Mouse (Mus musculus): ENCODE results near the gene Cga.
"Not testable (repeated sequence)": the region's sequence is repeated elsewhere in the genome, so short reads cannot be mapped to it uniquely, and the experiment has no call there.

Cga gene

GRCm38 (mm10) chr4:34889101-34889811, 4.3 kb upstream of the Cga start:
- no peak for DNase-seq (ENCODE audit: extremely low spot score, low spot score)

GRCm38 (mm10) chr4:34889812-34890185, 3.8 kb upstream of the Cga start:
- DNase-seq (ENCODE audit: extremely low spot score, low spot score) = no peak

DNA sequence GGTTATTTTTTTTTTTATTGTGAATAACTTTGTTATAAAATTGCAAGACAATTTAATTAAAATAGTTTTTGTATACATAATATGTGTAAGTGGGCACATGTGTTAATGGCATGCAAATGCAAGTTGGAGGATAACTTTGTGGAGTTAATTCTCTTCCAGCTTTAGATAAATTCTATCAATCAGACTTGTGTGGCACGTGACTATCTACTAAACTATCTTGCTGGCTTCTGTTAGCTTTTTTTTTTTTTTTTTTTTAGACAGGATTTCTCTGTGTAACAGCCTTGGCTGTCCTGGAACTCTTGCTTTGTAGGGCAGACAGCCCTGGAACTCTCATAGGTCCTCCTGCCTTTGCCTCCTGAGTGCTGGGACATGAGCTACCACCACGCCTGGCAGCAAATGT, 4.9 kb downstream of the Cga start:
- no peak for DNase-seq (ENCODE audit: extremely low spot score, low spot score)

GRCm38 (mm10) chr4:34899322-34899721, 5.7 kb downstream of the Cga start:
- no peak for DNase-seq (ENCODE audit: extremely low spot score, low spot score)

DNA sequence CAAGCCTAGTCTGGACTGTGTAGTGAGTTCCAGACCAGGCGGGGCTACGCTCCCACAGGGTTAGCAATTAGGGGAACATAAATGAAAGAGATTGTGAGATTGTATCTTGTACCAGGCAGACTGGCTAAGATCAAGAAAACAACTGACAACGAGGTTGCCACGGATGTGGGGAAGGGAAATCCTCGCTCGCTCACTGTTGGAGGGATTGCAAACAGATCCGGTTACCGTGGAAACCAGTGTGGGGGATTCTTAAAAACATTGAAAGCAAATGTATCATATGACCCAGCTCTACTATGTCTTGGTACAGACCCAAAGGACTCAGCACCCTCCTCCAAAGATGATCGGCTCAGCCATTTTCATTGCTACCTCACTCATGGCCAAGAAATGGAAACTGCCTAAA, 6.6 kb downstream of the Cga start:
- DNase-seq (ENCODE audit: extremely low spot score, low spot score) = no peak

DNA sequence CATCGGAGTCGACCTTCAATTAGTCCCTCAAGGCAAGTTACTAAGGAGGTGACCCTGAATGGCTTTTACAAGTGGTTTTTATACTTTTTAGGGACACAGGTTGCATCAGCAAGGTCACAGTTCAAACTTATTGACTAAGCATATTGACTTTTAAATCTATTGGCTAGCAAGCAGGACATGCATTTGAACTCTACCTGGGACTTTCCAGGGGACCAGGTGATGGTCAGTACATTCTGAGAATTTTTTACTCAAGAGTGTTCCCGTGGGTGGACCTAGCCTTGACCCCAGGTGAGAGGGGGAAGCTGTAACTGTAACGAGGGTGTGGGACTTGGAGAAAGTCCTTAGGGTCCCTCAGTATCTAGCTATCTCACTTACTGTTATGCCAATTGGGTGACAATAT, 7.6 kb downstream of the Cga start:
- DNase-seq (ENCODE audit: extremely low spot score, low spot score) = no peak

DNA sequence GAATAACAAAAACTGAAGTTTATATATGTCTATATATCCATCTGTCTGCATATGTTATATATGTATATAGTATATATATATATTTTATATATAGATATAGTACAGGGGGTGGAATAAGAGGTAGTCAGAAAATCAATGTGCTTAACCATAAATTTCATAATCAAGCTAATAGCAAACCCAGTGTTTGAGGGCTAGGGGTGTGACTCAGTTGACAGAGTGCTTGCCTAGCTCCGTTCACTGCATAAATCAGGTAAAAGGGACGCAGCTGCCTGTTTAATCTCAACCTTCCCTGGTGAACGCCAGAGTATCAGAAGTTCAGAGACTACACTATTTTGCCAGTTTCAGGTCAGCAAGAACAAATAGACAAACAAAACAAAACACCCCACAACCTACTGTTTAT, 8.0 kb downstream of the Cga start:
- DNase-seq (ENCODE audit: extremely low spot score, low spot score) = not testable (repeated sequence)

- no peak for DNase-seq (ENCODE audit: extremely low spot score, low spot score)
Observed at GRCm38 (mm10) chr4:34905396-34905795, 11.8 kb downstream of the Cga start.

DNA sequence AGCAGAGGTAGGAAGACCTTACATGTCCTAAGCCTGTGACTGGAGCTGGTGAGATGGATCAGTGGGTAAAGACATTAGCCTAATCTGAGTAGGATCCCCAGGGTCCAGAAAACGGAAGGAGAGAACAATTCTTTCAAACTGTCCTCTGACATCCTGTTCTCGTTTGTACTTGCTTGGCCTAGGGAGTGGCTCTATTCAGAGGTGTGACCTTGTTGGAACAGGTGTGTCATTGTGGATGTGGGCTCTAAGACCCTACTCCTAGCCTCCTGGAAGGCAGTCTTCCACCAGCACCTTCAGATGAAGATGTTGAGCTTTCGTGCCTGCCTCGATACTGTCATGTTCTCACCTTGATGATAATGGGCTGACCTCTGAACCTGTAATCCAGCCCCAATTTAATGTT, 12.6 kb downstream of the Cga start:
- no peak for DNase-seq (ENCODE audit: extremely low spot score, low spot score)

- no peak for DNase-seq (ENCODE audit: extremely low spot score, low spot score)
Observed at GRCm38 (mm10) chr4:34907026-34907425, 13.4 kb downstream of the Cga start.

GRCm38 (mm10) chr4:34908127-34908526, 14.5 kb downstream of the Cga start:
- no peak for DNase-seq (ENCODE audit: extremely low spot score, low spot score)

DNA sequence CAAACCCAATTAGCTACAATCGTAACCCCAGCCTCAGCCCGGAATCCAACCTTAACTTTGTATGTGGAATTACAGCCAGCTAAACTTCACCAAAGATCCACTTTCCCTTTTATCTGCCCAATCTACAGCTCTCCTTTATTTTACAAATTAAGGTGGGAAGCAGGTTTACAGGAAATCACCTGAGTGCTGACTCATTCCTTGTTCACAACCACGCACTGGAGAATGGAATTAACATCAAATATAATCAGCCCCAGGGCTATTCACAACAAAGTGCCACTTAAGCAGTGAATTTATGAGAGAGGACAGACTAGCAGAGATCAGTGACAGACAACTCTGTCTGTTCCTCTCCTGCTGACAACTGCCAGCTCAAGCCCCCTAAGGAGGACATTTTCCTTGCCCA, 17.8 kb downstream of the Cga start:
- no peak for DNase-seq (ENCODE audit: extremely low spot score, low spot score)

DNA sequence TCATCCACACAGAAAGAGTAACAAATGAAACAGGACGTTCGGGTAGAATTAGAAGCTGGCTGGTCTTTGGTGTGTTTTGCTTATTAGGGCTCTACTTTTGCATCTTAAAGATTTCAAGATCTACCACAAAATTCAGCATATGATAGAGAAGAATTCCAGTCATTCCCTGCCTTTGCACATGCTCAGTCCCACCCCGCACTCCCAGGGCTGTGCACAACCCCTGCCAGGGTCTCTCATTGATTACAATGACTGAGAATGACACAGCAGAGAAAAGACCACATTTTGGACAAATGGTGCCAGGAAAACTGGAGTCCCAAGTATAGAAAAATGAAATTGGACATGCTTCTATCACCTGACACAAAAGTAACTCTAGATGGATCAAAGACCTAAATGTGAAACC, 18.6 kb downstream of the Cga start:
- no peak for DNase-seq (ENCODE audit: extremely low spot score, low spot score)

DNA sequence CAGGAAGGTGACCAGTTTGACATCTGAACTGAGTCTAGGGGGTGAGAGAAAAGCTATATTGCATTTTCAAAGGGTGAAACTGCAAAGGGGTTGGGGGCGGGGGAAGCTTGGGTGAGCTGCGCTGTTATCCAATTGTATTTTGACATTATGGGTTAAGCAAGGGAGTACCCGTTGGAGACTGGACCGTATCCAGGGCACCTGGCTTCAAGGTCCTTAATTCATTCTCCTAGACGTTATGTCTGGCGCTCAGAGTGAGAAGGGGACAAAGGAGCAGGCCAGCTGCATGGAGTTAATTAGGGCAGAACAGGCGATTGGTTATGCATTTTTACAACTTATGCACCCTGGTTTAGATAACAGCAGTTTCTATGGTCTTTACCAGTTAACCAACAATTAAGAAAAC, 23.8 kb downstream of the Cga start:
- no peak for DNase-seq (ENCODE audit: extremely low spot score, low spot score)

DNA sequence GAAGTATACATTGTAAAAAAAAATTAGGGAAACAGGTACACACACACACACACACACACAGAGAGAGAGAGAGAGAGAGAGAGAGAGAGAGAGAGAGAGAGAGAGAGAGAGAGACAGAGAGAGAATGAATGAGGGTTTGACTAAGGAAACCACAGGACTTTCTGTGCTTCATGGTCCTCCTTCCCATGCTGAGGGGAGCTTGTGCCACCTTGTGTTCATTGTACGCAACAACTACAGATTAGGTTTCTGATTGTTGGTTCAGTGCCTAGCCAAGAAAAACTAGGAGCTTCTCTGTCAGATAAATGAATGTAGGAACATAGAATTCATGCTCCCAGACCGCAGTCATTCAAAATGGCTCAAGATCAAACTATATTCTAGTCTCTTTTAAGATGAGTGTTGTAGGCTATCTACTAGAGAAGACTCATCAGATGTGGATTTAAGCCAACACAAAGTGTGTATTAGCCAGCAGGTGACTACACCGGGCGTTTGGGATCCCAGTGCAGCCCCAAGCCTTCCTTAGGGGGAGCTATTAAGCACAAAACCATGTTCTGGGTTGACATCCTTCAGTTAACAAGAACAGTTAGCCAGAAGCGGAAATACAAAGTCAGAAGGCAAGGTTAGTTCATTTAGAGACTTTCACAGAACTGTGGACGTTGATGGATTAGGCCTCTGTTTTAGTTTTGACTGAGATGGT, 28.7 kb downstream of the Cga start:
- DNase-seq (ENCODE audit: extremely low spot score, low spot score) = no peak

DNA sequence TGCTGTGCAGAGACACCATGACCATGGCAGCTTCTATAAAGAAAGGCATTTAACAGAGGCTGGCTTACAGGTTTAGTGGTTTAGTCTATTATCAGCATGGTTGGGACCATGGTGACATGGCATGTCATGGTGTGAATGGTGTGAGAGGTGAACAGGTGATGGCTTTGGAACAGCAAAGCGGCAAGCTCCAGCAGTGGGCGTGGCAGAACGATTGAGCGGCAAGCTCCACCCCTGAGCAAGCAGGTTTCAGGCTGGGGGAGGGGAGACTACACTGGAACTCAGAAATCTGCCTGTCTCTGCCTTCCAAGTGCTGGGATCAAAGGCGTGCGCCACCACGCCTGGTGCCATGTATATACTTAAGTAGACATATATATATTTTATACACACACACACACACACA, 34.8 kb downstream of the Cga start:
- not testable (repeated sequence) for DNase-seq (ENCODE audit: extremely low spot score, low spot score)

- no peak for DNase-seq (ENCODE audit: extremely low spot score, low spot score)
Observed at GRCm38 (mm10) chr4:34941046-34941445, 47.5 kb downstream of the Cga start.

DNA sequence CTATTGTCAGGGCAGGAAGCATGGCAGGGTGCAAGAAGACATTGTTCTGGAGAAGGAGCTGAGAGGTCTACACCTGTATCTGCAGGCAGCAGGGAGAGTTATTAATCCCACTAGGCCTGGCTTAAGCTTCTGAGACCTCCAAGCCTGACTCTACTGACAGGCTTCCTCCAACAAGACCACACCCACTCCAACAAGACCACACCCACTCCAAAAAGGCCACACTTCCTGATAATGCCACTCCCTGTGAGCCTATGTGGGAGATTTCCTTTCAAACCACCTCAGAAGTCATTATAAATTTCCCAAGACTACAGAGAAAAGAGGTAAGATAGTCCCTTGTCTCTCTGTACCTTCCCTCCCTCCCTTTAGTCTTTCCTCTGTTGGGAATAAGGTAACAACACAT, 53.6 kb downstream of the Cga start:
- DNase-seq (ENCODE audit: extremely low spot score, low spot score) = no peak

GRCm38 (mm10) chr4:34953716-34954115, 60.1 kb downstream of the Cga start:
- no peak for DNase-seq (ENCODE audit: extremely low spot score, low spot score)
